Mouse (Mus musculus): ENCODE data around the gene Sag.
A peak's percentile ranks its signal among the peaks of the same experiment; 100 is the strongest.
"Not testable (repeated sequence)": the region's sequence is repeated elsewhere in the genome, so short reads cannot be mapped to it uniquely, and the experiment has no call there.

GRCm38 (mm10) chr1:87827476-87827875 is 24.0 kb downstream of the Sag start:
- not testable (repeated sequence) for TF ChIP-seq ETS1 (conservative IDR thresholded peaks at IDR 0.05; ENCODE audit: low read depth, low read length); SIN3A (IDR thresholded peaks at IDR 0.05; ENCODE audit: low read length); POLR2A (IDR thresholded peaks at IDR 0.05; ENCODE audit: low read depth, low read length)
- peak; percentile 1 for TF ChIP-seq RAD21 (IDR thresholded peaks at IDR 0.05; ENCODE audit: low read depth, low read length)
